Mouse (Mus musculus): Measurements from ENCODE around the gene Pum1.

Gene Pum1

DNA sequence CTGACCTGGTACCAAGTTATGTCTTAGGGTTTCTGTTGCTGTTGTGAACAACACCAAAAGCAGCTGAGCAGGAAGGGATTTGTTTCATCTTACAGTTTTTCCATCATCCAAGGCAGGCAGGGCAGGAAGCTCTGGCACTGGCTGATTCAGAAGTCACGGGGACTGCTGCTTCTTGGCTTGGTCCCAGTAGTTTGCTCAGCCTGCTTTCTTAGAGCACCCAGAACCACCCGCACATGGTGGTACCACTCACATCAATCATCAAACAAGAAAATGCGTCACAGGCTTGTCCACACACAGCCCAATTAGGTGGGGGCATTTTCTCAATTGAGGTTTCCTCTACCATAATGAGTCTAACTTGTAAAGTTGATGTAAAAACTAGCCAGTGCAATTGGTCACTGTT, 115.9 kb downstream of the Pum1 start:
- in situ Hi-C loops (cut with MboI, MseI), result no loop called here

DNA sequence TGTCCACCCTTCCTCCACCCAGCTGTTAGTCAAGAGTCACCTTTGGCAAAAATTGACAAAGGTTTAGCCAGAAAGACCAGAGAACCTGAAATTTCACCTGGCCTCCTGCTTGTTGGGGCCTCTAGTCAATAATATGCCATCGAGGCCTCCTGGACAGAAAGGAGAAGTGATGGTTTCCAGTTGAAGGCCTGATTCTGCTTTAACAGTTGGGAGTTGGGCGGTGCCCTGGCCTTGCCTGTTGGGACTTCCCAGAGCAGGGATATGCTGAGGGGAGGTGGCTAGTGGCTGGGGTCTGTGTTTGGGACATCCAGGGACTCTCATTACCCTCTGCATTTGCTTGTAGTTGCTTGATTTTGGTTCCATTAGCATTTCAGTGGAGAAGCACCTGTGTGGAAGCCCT, 119.4 kb downstream of the Pum1 start:
- in situ Hi-C loops (cut with MboI, MseI), result loop anchor here (10.0 kb wide), 1 partner anchor 92 kb away; no protein-coding TSS in a partner anchor

DNA sequence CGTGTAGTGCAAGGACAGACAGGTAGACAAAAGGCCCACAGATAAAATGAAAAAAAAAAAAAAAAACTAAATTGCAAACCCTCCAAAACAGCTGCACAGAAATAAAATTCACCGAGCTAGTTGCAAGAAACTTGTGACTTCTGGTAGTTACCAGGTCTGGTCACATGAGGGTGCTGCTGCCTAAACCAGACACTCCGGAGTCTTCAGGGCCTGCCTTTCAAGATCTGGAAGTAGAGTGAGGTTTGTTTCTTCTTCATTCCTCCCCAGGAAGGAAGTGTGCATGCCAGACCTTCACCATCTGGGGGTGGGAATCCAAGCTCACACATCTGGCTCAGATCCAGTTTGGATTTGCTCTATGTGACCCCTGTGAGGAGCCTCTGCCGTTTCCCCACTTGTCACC, 121.6 kb downstream of the Pum1 start:
- in situ Hi-C loops (cut with MboI, MseI), result loop anchor here (5.0 to 10.0 kb wide), 3 partner anchors 90 to 163 kb away; no protein-coding TSS in a partner anchor

DNA sequence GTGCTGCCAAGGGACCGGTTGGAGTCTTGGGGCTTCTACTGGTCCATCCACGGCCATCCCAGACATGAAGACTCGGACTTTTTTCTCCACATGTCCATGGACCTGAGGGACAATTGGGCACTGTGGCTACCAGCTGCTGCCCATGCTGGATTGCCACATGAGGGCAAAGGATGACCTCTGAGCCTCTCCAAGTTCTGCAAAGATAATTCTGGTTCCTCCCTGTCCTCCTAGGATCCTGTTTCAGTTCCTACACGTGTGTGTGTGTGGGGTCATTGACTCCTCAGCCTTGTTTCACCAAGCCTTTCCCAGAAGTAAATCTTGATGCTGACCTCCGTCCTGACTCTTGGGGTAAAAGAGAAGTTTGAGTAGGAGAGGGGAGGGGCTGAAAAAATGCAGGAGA, 124.4 kb downstream of the Pum1 start:
- in situ Hi-C loops (cut with MboI, MseI), result loop anchor here (5.0 to 10.0 kb wide), 3 partner anchors 87 to 160 kb away; no protein-coding TSS in a partner anchor

DNA sequence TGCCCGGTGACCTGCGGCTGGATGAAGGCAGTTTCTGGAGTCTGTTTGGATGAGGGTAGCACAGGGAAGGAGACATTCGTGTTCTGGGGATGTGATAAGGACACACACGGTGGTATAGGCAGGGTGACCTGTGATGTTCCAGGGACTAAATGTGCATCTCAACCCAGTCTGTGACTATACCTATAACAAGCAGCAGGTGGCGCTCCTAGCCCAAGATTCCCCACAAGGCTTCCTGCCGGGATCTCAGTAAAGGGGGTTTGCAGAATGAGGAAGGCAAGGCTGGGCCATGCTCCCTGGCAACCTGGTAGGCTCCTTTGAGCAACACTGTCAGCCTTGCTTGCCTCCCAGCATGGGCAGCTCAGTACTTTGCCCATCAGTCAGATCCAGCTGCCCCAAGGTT, 127.1 kb downstream of the Pum1 start:
- in situ Hi-C loops (cut with MboI, MseI), result no loop called here

DNA sequence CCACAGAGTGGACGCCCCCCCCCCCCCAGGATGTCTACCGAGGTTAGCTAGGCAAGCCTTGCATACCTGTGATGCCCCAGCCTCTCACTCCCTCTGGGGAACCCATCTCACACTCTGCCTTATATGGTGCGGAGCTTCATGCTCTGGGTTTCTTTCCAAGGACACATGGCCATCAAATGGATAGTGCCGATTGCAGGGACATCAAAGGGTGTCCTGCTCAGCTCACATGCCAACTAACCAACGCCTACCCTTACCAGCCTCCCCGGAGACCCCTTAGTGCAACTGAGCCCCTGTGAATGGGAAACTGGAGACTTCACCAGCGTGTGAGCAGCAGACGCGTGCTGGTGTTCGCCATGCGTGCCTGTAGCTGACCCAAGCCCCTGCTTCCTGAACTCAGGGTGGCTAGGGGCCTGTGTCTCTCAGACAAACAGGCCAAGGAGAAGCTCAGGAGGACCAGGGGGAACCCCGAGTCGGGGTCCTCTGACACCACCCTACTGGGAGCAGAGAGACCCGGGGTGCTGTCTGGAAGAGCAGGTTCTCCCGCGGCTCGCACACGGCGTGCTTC, 128.8 kb downstream of the Pum1 start:
- in situ Hi-C loops (cut with MboI, MseI), result no loop called here

DNA sequence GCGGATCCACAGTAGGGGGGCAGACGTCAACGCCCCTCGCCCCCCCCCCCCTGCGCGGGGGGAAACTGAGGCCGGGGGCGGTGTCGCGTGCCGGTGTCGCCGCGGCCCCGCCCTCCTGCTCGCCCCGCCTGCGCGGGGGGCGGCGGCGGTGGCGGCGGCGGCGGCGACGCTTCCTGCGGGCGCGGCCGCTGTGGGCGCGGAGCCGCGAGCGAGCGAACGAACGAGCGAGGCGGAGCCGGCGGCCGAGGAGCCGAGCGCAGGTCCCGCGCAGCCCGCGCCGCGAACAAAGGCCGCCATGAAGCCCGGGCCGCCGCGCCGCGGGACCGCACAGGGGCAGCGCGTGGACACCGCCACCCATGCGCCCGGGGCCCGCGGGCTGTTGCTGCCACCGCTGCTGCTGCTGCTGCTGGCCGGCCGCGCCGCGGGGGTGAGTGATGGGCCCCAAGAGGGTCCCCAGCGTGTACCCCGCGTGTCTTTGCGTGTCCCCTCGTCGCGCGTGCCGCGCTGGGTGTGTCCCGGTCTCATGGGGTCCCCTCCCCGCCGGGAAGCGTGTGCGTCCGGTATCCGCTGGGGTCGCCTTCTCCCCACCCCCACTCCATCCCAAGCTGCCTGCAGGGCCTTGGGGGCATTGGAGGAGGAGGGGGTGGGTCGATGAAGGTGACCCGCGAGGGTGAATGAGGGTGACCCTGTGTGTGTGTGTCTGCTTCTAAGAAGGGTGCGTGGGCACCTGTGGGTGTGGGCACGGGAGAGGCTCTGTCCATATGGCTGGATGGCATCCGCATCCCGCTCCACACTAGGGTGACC, 129.5 kb downstream of the Pum1 start, which contains the start of gene Sdc3:
Sdc3 (plus strand) TSS at position 162 of the 804 bp plus-strand sequence.
- in situ Hi-C loops (cut with MboI, MseI), result no loop called here

DNA sequence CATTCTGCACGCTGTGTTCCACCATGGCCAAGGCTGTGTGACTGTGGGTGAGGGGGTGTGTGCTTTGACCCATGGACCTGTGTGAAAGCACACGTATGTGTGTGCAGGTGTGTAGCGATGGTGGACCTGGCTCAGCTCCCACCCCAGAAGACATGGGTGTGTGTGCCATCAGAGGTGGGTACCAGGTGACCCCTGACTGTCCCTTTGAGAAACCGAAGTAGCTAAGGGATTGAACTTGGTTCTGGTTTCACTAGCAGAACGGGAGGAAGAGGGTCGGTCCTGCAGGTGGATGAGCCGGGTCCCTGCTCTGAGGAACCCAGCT, 130.0 kb downstream of the Pum1 start:
- in situ Hi-C loops (cut with MboI, MseI), result no loop called here

DNA sequence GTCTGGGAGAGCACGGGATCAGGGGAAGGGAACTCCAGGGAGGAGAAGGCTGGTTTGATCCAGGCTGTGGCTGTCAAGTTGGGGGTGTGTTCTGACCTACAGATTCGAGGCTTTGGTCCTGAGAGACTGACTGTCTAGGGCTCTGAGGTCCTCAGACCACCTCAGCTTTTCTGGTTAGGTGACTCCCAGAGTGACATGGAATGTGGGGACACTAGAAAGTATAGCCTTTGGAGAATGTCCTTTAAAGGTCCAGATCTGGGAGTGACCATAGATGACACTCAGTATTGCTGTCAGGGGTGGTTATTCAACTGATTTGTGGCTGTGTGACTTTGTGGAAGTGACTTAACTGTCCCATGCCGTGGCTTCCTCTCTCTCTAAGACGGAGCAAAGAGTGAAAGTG, 131.7 kb downstream of the Pum1 start:
- in situ Hi-C loops (cut with MboI, MseI), result no loop called here

DNA sequence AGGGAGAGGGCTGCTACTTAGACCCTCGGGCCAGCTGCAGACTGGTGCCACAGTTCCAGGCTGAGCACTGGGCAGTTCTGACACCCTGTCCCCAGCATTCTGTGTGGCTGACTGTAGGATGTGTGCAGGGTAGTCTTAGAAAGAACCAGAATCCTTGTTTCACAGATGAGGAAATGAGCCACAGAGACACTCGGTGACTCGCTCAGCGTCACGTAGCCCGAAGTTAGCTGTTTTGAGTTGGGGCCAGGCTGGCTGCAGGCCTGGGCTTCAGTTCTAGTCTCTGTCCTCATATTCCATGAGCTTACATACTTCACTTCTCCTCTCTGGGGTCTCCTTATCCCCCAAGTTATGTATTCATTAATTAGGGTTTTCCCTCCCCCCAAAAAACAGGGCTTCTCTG, 132.8 kb downstream of the Pum1 start:
- in situ Hi-C loops (cut with MboI, MseI), result no loop called here

DNA sequence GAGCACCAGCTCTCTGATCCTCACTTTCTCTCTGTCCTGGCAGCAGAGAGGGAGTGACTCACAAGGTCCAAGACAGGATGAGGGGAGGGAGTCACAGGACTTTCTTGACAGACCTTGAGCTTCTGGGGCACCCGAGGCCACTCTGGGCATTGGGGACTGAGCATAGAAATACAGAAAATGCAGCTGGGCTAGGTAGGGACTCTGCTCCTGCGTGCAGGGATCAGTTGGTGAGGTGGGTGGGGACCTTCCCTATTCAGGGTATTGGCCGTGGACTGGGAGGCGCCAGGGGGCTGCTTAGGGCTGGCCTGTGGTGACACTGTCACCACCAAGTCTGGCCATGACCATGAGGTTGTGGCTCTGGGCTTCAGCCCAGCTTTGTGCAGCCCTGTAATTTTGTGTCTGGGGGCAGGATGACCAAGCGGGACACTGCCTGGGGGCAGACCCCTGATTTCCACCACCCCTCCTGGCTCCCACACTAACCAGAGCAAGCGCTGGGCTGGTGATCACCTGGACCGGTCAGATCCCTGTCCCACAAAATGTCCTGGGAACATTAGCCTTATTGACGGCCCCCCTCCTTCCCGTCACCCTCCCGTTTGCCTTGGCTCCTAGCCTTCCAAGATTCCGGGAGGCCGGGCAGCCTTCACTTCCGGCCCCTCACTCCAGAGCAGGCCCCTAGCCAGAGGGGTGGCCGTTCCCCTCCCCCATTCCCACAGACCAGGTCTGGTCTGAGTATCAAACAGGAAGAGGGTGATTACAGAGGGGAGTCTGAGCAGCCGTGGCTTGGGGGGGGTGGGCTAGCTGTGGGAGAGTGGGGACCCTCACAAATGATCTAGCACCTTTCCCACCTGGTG, 134.3 kb downstream of the Pum1 start:
- in situ Hi-C loops (cut with MboI, MseI), result no loop called here

DNA sequence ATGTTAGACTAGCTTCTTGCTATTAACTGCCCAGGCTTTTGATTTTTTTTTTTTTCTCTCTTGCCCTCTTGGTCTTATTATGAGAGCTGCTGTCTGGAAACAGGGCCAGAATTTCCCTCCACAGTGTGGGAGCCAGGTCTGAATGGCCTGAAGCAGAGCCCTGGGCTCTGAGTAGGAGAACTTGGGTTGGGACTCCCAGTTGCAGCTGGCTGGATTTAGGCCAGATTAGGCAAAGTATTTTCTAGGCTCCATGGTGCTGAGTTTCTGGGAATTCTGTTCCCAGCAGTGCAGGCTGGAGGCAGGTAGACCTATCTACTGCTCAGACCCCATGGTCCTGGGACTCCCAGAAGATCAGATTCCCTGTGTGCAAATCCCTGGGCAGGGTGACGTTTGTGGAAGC, 135.3 kb downstream of the Pum1 start:
- in situ Hi-C loops (cut with MboI, MseI), result no loop called here

DNA sequence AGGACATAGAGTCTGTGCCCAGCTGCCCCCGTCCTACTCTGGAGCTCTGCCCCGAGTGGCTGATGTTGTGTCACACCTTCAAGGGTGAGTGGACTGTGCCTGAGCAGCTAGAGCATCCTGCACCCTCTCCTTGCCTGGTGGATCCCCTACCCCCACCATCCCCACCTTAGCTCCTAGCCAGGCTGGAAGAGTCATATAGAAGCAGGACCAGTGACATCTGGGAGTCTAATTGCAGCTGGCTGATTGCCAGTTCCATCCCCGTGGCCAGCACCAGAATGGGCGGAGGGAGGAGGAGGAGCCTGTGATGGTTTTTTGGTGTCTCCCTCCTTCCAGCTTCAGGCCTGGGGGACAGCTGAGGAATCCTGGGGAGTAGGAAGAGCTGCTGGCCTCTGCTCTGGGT, 136.0 kb downstream of the Pum1 start:
- in situ Hi-C loops (cut with MboI, MseI), result no loop called here

DNA sequence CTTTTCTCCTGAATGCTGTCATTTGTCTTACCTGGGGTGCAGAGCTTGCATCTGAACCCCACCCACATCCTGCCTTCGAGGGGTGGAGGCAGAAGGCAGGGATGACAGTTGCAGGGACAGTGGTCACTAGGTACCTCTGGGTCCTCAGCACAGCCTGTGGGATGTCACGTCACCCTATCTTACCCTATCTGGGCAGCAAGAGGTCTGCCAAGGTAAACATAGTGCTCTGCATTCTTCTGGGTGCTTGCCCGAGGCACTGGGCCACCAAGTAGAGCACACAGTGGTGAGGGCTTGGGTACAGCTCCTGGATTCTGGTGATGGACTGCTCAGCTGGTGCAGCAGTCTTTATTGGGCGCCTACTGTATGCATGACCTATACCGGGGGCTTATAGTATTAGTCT, 136.5 kb downstream of the Pum1 start:
- in situ Hi-C loops (cut with MboI, MseI), result no loop called here

DNA sequence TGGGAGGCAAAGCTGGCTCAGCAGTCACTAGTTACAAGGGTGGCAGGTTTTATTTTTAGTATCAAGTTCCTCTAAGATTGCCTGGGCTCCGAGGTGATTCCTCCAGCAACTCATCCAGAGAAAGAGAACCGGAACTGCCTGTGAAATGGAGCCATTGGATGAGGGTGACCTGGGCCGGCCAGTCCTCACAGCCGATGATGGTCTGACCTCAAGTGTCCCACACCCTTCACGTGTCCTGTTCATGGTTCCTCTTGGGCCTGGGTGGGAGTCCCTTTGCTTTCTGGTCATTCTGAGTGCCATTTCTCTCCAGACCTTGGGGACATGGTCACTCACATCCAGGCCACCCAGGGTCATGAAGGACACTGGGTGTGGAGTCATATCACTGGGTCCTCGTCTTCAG, 137.0 kb downstream of the Pum1 start:
- in situ Hi-C loops (cut with MboI, MseI), result loop anchor here (10.0 kb wide), 1 partner anchor 1105 kb away; the partner anchor contains the start of gene Tmem39b

DNA sequence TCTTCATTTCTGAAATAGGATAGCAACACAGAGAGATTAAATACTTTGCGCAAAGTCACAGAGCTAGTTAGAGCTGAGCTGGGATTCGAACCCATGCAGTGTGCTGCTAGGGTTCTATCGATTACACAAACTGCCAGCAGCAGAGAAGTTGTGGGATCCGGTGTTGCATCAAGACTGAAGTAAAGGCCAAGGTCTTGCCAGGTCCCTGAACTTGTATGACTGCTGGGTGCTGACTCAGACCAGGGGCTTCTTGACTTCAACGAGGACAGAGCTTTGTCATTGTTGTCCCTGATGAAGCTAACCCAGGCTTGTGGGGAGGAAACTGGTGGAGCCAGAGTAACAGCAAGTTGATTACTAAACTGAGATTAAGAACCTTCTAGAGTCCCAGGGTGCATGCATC, 138.1 kb downstream of the Pum1 start:
- in situ Hi-C loops (cut with MboI, MseI), result loop anchor here (10.0 kb wide), 1 partner anchor 1106 kb away; the partner anchor contains the start of gene Tmem39b

DNA sequence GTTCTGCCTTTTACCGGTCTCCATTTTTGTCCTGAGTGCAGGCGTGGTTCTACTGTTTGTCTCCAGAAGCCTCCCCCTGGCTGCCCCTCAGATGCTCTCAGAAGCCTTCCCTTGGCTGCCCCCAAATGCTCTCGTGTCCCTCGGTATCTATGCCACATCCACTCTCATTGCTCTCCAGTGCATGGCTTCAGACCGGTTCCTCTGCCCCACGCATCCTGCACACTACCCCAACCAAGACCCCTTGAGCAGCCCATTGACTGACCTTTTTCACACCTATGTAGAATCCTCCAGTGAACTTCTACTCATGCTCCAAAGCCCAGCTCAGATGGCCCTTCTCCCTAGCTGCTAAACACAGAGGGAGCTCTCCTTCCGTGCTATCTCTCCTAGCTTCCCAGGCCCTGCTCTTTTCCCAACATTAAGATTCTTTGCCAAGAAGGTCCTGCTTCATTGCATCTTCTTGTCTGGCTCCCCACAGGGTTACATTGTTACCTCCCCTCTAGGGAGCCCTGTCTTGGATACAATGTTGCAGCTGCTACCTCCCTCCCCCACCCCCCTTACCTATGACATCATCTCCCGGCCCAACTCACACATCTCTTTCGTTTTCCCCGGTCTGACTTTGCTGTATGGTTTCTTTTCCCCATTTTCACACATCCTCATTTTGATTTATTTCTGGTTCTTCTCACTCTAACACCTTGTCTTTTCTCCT, 138.7 kb downstream of the Pum1 start:
- in situ Hi-C loops (cut with MboI, MseI), result loop anchor here (10.0 kb wide), 1 partner anchor 1107 kb away; the partner anchor contains the start of gene Tmem39b

DNA sequence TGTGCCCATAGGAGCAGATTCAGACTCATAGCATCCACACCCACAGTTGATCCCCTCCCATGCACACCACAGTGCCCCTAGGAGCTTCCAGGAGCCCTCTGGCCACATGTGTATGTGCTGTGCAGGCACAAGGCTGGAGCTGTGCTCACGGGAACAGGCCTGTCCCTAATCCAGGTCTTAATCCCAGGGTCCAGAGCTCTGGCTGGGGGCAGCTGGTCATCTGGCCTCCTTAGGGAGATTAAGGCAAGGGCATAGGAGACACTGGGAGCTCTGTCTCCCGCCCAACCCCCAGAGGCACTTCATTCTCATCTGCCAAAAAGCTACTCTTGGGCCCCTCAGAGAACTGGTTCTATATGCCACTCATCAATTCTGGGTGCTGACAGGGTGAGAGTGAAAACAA, 140.5 kb downstream of the Pum1 start:
- in situ Hi-C loops (cut with MboI, MseI), result loop anchor here (10.0 kb wide), 1 partner anchor 1109 kb away; the partner anchor contains the start of gene Tmem39b

DNA sequence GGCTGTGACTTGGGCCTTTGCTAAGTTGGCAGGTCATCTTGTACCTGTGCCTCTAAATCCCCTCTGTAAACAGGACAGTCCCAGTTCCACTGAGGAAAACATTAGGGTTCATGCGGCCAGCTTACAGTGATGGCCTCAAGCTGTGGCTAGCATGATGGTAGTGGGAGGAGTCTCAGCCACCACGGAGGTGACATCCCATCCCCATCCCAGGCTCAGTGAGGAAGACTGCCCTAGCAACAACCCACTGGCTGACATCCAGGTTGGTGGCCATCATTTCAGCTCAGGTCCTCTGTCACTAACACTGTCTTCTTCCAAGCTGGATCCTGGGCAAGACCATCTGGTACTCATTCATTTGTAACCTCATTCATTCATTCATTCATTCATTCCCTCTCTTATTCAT, 141.2 kb downstream of the Pum1 start:
- in situ Hi-C loops (cut with MboI, MseI), result loop anchor here (10.0 kb wide), 1 partner anchor 1109 kb away; the partner anchor contains the start of gene Tmem39b

DNA sequence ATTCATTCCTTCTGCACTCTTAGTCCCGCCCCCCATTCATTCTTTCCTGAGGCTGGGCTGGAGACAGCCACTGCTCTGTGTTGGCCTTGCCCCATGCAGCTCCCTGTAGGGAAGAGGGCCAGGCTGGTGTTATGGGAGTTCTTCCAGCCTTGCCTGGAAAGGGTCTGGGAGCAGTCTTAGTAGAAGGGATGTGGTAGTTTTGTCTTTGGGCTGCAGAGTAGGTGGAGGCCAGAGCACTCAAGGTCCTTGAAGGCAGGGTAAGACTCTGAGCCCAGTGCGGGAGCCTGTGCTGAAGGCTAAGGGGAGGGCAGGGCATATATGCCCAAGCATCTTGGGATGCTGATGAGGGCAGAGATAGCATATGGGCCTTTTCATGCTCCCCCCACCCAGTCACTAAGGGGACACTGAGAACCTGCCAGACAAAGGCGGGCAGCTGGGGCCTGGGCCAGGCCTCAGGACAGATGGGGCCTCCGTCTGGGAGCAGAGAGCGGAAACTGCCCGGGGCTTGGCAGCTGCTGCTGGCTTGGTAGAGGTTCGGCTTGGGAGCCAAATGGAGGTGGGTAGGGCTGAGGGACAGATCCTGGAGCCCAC, 141.7 kb downstream of the Pum1 start:
- in situ Hi-C loops (cut with MboI, MseI), result loop anchor here (10.0 kb wide), 1 partner anchor 1110 kb away; the partner anchor contains the start of gene Tmem39b

DNA sequence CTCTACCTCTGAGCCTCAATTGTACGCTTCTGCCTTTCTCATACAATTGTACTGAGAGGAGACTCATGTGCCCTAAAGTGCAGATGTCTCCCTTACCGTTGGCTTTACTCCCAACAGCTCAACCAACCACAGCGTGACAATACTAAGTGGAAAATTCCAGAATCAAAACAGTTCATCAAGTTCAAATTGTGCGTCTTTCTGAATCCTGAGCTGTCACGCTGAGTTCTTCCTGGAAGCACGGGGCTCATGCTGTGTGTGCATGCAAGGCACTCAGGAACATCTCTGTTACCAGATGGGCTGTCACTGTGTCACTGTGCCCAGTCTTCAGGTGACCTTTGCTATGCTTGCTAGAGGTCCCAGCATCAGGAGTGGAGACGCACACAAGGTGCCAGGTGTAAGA, 142.6 kb downstream of the Pum1 start:
- in situ Hi-C loops (cut with MboI, MseI), result loop anchor here (10.0 kb wide), 1 partner anchor 1111 kb away; the partner anchor contains the start of gene Tmem39b

Measured in T-helper 2 cell (primary cell).